Mouse (Mus musculus) embryonic facial prominence, embryonic 15.5 days (tissue): ENCODE measurements around the gene Tmem254b. TPM values are rescaled to one million over a fixed set of nuclear protein-coding genes. Genes with fewer than 3 reads are reported as not detected.
"Not testable (repeated sequence)": the region's sequence is repeated elsewhere in the genome, so short reads cannot be mapped to it uniquely, and the experiment has no call there.

Experiments used
- ATAC-seq: fragments of 200-750 bp; cut with Nextera tagmentation; 2 replicates; pipeline ENCODE4 v1.8.0; 2017; ENCODE audit warnings: low read depth, moderate TSS enrichment; ENCODE audit not compliant: insufficient number of reproducible peaks, low FRiP score, low TSS enrichment
- H3K27ac ChIP-seq: fragments of 300-500 bp; sonication (generic); replicated peaks from 2 replicates; pipeline ENCODE4 v1.5.1; 2015; ENCODE audit warnings: mild to moderate bottlenecking, inconsistent platforms
- H3K27me3 ChIP-seq: fragments of 300-500 bp; sonication (generic); 2 replicates; pipeline ENCODE4 v1.6.1; 2015; ENCODE audit warnings: inconsistent platforms
- H3K36me3 ChIP-seq: fragments of 300-500 bp; sonication (generic); 2 replicates; pipeline ENCODE4 v1.6.1; 2015; ENCODE audit warnings: mild to moderate bottlenecking, inconsistent platforms
- H3K4me1 ChIP-seq: fragments of 300-500 bp; sonication (generic); 2 replicates; pipeline ENCODE4 v1.6.1; 2015; ENCODE audit warnings: inconsistent platforms
- H3K4me2 ChIP-seq: fragments of 300-500 bp; sonication (generic); replicated peaks from 2 replicates; pipeline ENCODE4 v1.6.1; 2015; ENCODE audit warnings: mild to moderate bottlenecking, inconsistent platforms
- H3K4me3 ChIP-seq: fragments of 300-500 bp; sonication (generic); replicated peaks from 2 replicates; pipeline ENCODE4 v1.5.1; 2015; ENCODE audit warnings: mild to moderate bottlenecking, inconsistent platforms
- H3K9ac ChIP-seq: fragments of 300-500 bp; sonication (generic); 2 replicates; pipeline ENCODE4 v1.6.1; 2015; ENCODE audit warnings: inconsistent platforms
- H3K9me3 ChIP-seq: fragments of 300-500 bp; sonication (generic); replicated peaks from 2 replicates; pipeline ENCODE4 v1.6.1; 2016; ENCODE audit warnings: inconsistent platforms
- WGBS: fragments of 180-500 bp; shearing (Covaris S2); methylation state at CpG from one replicate; pipeline ENCODE4 v1.1.7; 2015; 5-methylcytosine and 5-hydroxymethylcytosine counted together
- polyA plus RNA-seq: library from polyadenylated mRNA; unstranded; fragments of >200 nt; fragmentation: Nextera tagmentation; extraction: Ambion mirVana; gene quantifications from 2 replicates; pipeline ENCODE4 v1.2.1, GENCODE M21; 2015

Gene Tmem254b
- polyA plus RNA-seq: 37.7 and 38.3 TPM in 2 replicates

DNA sequence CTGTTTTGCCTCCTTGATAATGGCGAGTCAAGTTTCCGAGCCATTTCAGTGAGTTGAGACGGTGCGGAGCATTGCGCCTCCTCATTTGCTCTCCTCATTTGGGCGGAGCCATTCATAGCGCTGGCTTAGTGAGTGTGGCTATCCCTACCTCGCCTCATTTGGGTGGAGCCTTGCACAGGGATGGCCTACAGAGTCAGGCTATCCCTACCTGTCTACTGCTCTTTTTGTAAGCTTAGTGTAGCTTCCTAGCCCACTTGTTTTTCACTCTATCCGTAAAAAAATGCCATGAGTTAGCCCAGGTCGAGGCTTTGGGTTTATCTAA lies at the start of gene Tmem254b:
Gene Tmem254b (minus strand): TSS at position 116 of the 322 bp plus-strand sequence.
- H3K27ac ChIP-seq, H3K36me3 ChIP-seq, H3K4me1 ChIP-seq, H3K9me3 ChIP-seq, H3K4me2 ChIP-seq, H3K27me3 ChIP-seq, H3K9ac ChIP-seq, H3K4me3 ChIP-seq: not testable (repeated sequence)
- WGBS: no CpG with 5 or more reads among the region's 10 CpGs
- ATAC-seq: 0 out of 2 replicates have a peak, but pooled peaks have one; percentile 73

DNA sequence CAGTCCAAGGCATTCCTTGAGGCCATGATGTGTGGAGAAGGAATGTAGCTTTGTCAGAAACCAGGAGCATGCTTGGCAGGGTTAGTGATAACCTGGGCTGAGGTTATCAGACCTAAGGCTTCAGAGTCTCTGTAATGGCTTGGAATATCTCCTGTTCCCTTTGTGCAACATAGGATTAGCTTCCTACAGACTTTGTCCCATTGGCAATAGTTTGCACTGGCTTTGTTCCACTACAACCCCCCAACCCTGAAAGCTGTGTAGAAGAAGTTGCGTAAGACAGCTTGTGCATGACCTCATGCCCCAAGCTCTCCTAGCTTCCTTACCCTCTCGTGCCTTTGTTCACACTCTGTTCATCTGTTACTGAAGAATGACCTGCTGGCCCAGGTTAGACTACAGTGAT lies 30.3 kb upstream of the Tmem254b start:
- H3K9ac ChIP-seq, H3K4me2 ChIP-seq, H3K4me1 ChIP-seq, ATAC-seq, H3K27ac ChIP-seq, H3K9me3 ChIP-seq, H3K36me3 ChIP-seq, H3K27me3 ChIP-seq, H3K4me3 ChIP-seq: not testable (repeated sequence)
- WGBS: no CpG with 5 or more reads among the region's 2 CpGs

DNA sequence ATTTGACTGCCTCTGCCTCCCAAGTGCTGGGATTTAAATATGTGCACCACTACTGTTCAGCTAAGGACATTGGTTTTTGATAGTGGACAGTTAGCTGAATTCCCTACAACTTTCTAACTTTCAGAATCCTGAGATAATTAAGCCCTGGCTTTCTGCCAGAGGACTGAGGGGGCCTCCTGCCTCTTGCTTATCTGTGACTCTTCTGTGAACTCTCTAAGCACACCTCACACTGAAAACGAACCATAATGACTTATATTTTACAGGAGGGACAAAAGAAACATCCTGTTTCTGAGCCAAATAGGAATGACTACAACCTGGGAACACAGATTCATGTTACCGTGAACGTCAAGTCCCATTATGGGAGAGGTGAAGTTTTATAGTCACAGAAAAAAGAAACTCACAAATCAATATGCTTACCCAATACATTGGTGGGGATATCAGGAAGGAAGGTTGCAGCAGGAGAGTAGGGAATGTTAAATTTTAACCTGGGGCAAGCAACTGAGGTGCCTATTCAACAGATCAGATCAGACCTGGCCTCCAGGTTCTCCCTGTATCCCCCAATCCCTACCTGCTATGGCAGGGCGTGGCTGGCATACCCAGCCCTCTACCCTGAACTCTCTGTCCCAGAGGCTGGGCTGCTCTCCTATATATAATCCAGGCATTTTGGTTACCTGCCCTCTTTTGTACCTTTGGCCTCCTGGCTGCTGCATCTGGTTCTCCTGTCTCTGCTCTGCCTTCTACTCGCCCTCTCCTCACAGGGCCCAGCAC lies 9.6 kb upstream of the Tmem254b start:
- not testable (repeated sequence) for H3K4me1 ChIP-seq, H3K4me2 ChIP-seq, H3K9me3 ChIP-seq, H3K36me3 ChIP-seq, H3K4me3 ChIP-seq, H3K27ac ChIP-seq, ATAC-seq, H3K27me3 ChIP-seq, H3K9ac ChIP-seq
- WGBS: no CpG with 5 or more reads among the region's 5 CpGs

DNA sequence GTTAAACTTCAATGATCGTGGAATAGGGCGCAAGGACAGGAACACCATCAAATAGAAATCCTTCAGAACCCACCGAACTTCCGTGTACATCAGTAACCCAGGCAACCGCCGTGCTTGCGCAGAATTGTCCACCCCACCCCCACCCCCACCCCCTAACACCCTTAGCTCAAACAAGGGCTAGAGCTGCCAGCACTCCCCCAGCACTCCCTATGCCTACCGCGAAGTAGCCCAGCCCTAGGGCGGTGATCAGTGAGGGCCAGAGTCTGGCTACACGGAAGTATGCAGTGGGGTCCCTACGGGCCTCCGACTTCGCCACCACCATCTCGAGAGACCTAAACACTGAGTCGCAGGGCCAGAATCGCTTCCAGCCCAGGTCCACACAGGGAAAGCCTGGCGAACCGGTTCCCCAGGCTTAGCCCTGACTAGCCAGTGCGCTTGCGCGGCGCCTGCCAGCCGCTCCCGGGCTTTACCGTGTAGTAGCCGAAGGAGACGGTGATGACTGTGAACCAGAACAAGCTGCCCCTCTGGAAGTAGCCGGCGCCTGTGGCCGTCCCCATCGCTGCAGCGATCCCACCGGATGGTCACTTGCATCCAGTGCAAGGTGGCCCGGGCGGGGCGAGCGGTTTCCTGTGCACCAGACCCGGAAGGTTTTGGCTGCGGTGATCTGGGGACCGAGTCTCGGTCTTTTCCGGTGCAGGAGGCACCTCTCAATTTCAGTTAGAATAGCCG lies 480 bp downstream of the Tmem254b start:
- H3K9ac ChIP-seq, H3K4me1 ChIP-seq, H3K27me3 ChIP-seq, H3K36me3 ChIP-seq, H3K4me3 ChIP-seq, H3K27ac ChIP-seq, H3K9me3 ChIP-seq, H3K4me2 ChIP-seq: not testable (repeated sequence)
- no CpG with 5 or more reads among the region's 44 CpGs for WGBS
- peak; percentile 60 for ATAC-seq

DNA sequence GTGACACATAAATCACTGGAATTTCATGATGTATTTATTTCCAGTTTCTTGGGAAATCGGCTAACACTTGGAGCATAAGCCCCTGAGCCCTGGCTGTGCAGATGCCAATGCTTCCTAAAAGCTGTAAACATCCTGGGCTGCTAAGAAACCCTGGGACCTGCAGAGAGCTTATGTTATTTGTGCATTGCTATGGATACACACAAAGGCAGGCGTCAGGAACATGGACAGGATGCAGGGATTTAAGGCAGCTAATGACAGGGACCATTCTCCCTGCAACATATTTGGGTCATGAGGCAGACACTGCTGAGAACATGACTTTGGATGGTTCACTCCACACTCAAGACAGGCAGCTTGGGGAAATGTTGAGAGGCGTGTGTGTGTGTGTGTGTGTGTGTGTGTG lies 9.0 kb downstream of the Tmem254b start:
- WGBS: no CpG with 5 or more reads among the region's 3 CpGs
- H3K27ac ChIP-seq, ATAC-seq, H3K27me3 ChIP-seq, H3K9ac ChIP-seq, H3K9me3 ChIP-seq, H3K4me3 ChIP-seq, H3K4me2 ChIP-seq, H3K4me1 ChIP-seq, H3K36me3 ChIP-seq: not testable (repeated sequence)

DNA sequence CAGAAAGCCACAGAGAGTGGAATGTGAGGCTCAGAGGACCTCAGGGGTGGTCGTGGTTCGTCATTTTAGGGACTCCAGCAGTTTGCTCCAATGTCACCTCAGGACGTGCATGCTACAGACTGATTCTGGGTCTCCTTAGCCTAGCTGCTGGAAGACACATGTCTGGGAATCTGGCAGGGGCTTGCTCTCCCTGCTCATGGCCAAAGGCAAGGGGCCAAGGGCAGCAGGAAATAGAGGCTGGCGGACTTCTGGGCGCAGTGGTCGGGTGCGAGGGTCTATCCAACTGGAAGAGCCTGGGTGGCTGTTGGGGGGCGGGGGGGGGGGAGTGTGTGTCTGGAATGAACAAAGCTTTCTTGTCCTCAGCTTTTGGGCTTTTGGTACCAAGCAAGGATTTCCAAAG lies 18.5 kb downstream of the Tmem254b start:
- not testable (repeated sequence) for ATAC-seq, H3K4me2 ChIP-seq, H3K27ac ChIP-seq, H3K9me3 ChIP-seq, H3K36me3 ChIP-seq, H3K27me3 ChIP-seq, H3K4me3 ChIP-seq, H3K4me1 ChIP-seq, H3K9ac ChIP-seq
- no CpG with 5 or more reads among the region's 8 CpGs for WGBS

DNA sequence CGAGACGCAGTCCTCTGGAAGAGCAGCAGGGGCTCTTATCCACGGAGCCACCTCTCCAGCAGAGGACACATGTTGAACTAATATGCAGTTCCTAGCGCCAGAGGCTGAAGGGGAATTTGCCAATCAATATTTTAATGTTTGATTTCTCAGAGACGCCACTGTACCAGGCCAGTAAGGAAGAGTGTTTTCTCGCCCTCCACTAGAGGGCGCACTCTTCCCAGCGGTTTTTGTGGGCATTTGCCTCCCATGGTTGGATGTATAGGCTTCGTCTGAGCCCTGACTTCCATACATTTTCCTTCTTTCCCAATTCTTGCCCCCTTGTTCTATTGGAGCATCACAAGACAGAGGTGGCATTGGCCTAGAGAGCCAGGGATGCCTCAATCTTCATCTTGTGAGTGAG lies 20.2 kb downstream of the Tmem254b start:
- not testable (repeated sequence) for H3K4me3 ChIP-seq, H3K4me2 ChIP-seq, H3K4me1 ChIP-seq, H3K27ac ChIP-seq, H3K36me3 ChIP-seq, ATAC-seq, H3K9ac ChIP-seq, H3K9me3 ChIP-seq, H3K27me3 ChIP-seq
- WGBS: no CpG with 5 or more reads among the region's 9 CpGs

DNA sequence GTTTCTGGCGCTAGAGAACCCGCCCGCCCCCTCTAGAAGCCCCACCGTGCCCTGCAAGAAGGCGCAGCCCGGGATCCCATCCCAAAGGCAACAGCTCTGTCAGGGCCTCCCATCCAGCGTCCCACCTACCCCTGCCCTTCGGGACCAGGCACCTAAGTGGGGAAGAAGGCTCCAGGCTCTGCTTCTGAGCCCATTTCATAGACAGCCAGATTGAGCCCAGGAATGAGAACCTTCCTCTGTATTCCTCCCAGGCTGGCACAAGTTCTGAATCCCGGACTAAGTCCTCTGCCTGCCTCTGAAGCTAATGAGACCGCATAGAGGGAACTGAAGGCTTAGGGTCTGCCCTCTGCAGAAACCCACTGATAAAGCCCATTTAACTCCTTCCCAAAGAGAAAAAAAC lies 24.5 kb downstream of the Tmem254b start, which contains the start of gene Plac9b:
Gene Plac9b (minus strand): TSS at position 101 of the 400 bp plus-strand sequence.
- not testable (repeated sequence) for H3K4me1 ChIP-seq, H3K4me2 ChIP-seq, H3K36me3 ChIP-seq, H3K4me3 ChIP-seq, H3K27me3 ChIP-seq, H3K9me3 ChIP-seq, ATAC-seq, H3K9ac ChIP-seq, H3K27ac ChIP-seq
- no CpG with 5 or more reads among the region's 10 CpGs for WGBS

DNA sequence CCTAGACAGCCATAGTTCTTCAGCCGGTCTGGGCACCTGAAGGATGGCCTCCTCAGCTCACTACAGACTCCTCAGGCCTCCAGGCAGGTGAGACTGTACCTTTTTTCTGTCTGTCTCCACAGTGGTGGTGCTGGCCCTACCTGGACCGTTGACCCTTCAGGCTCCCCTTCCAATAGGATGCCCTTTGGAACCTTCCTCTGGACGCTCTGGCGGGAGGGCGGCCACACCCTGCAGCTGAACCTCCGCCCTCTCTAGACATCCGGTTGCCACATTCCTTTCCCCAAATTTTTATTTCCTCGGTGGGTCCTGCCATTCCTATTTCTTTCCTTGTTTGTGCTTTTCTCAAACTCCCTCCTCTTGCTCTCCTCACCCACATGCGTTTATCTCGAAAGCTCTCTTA lies 25.2 kb downstream of the Tmem254b start:
- H3K4me3 ChIP-seq, H3K9me3 ChIP-seq, H3K36me3 ChIP-seq, H3K9ac ChIP-seq, H3K27me3 ChIP-seq, H3K4me1 ChIP-seq, H3K27ac ChIP-seq, H3K4me2 ChIP-seq, ATAC-seq: not testable (repeated sequence)
- no CpG with 5 or more reads among the region's 10 CpGs for WGBS

DNA sequence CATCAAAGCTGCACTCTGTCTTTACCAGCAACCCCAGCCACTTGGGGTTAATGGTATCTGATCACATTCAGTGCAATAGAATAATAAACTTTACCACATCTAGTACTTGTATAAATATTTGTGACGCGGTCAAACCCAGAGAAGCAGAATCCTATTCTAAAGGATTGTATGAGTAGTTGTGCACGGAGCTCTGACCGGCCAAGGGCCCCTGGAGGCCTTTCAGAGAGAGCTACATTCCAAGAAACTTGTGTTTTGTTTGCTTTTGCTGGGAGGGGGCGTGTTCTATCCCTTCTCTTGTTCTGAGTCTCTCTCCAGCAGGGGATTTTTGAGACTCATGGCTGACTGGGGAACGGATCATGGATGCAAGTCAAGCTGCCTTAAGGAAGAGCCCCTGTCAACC lies 31.8 kb downstream of the Tmem254b start:
- not testable (repeated sequence) for H3K4me2 ChIP-seq, ATAC-seq, H3K36me3 ChIP-seq, H3K9ac ChIP-seq, H3K4me3 ChIP-seq, H3K9me3 ChIP-seq, H3K27ac ChIP-seq, H3K4me1 ChIP-seq, H3K27me3 ChIP-seq
- WGBS: no CpG with 5 or more reads among the region's 6 CpGs

DNA sequence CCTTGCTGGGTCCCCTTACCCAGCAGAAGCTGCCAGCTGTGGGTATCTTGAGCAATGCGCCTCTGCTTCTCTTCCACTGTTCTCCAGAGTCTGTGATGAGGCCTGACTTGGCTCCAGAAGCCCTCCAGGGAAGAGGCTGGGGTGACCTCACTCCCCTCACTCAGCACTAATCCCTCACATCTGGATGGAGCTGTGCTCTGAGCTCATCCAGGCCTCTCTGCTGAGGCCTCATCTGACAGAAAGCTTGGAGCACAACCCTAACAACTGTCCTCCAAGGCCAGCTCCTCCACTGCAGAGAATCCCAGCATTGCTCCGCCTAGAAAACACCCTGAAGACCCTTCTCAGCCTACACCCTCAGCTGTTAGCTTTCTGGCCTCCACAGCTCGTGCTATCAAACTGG lies 32.9 kb downstream of the Tmem254b start:
- no CpG with 5 or more reads among the region's 3 CpGs for WGBS
- H3K4me2 ChIP-seq, H3K27ac ChIP-seq, H3K9ac ChIP-seq, H3K4me3 ChIP-seq, H3K9me3 ChIP-seq, ATAC-seq, H3K36me3 ChIP-seq, H3K27me3 ChIP-seq, H3K4me1 ChIP-seq: not testable (repeated sequence)

DNA sequence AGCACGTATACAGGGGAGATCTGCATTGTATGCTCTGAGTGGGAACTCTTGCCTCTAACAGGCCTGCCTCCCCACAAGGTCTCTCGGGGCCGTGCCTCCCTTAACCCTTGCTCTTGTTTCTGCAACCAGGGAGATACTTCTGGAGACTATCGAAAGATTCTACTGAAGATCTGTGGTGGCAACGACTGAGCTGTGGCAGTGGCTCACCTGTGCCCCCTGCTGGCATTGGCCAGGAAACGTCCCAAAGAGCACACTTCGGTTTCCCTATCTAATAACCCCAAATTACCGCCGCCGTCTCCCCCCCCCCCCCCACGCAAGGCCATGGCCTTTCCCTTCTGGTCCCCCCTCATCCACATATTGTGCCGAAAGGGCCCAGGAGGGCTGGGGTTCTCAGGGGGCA lies 41.6 kb downstream of the Tmem254b start:
- H3K27ac ChIP-seq, H3K4me3 ChIP-seq, H3K36me3 ChIP-seq, H3K9ac ChIP-seq, H3K9me3 ChIP-seq, H3K4me2 ChIP-seq, ATAC-seq, H3K27me3 ChIP-seq, H3K4me1 ChIP-seq: not testable (repeated sequence)
- WGBS: no CpG with 5 or more reads among the region's 12 CpGs
